Mouse (Mus musculus) common myeloid progenitor, adult 5-6 weeks (primary cell): Measurements from ENCODE around the gene Larp1. TPM values are rescaled to one million over a fixed set of nuclear protein-coding genes. Genes with fewer than 3 reads are reported as not detected.
"Not testable (repeated sequence)": the region's sequence is repeated elsewhere in the genome, so short reads cannot be mapped to it uniquely, and the experiment has no call there.

Source experiments
- ATAC-seq: replicated peaks from 2 replicates; pipeline ENCODE4 v1.8.0; 2016; ENCODE audit warnings: low read depth, mild to moderate bottlenecking, moderate TSS enrichment, inconsistent platforms; ENCODE audit not compliant: poor library complexity, severe bottlenecking
- total RNA-seq: library from RNA; stranded (forward); fragments of 200-1000, 187-1606 nt; gene quantifications from 2 replicates; pipeline ENCODE4 v1.2.3, GENCODE M21; 2017

Gene Larp1
- total RNA-seq, 1 experiment from 2014 or later, result 72.9 TPM

DNA sequence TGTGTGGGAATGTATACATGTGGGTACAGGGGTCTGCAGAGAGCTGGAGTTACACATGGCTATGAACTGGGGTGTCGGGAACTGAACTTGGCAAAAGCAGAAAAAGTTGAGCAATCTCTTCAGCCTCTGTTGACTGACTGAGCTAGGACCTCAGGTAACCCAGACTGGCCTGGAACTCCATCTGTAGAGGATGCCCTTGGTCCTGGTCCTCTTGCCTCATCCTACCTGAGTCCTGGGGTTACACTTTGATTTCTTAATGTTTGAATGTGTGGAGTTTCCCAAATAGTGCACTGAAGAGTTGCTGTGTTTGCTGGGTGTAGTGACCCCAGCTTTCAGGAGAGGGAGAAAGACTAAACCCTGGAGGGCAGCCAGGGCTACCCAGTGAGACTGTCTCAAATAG is 86.7 kb downstream of the Larp1 start:
- ATAC-seq, result no peak

DNA sequence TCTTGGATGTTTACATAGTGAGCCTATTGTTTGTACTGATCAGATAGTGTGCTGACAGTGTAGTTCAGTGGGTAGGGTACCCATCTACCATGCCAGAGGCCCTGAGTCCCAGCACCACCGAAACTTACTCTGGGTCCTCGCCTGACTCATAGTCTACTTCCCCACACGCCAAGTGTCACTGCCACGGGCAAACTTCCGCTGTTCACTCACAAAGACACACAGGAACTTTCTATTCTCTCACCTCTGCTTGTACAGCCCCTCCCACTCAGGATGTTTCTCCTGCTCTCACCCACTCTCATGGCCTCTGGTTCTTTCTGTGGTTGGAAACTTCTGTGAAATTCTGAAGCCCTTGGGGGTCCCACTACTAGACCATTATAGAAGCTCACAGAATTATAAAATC is 87.3 kb downstream of the Larp1 start:
- peak; percentile 10; the same call in 1 of the 2 replicates for ATAC-seq

DNA sequence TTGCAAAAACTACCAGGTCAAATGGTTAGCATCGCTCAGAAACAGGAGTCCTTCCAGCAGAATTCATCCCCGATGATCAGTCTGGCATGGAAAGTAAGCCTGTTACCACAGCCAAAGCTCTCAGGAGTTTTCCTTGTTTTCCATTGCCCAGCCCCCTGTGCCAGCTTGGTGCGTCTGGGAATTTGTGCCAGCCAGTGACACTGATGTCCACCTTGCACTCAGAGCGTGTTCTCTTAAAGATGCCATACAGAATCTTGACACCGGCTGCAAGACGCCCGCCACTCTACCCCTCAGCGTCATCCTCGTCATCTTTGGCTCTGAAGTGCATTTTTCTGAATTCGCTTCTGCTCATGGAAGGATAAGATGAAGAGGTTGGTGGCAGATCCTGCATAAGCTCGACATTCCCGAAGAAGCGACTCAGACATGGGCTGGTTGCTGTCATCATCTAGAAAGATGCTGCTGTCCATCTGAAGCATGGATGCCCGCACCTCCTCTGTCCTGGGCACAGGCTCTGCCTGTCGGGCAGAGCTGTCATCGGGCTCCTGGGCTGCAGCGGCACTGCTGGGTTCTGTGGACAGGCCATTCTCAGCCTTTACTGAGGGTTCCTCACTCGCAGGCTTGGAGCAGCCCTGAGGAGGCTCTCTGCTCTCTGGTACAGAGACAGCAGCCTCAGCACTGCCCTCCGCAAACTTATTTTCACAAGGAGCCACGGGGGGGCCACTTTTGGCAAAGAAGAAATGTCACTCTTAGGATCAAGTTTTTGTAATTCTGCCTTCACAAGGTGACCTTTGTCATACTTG is 88.2 kb downstream of the Larp1 start:
- ATAC-seq, result no peak

DNA sequence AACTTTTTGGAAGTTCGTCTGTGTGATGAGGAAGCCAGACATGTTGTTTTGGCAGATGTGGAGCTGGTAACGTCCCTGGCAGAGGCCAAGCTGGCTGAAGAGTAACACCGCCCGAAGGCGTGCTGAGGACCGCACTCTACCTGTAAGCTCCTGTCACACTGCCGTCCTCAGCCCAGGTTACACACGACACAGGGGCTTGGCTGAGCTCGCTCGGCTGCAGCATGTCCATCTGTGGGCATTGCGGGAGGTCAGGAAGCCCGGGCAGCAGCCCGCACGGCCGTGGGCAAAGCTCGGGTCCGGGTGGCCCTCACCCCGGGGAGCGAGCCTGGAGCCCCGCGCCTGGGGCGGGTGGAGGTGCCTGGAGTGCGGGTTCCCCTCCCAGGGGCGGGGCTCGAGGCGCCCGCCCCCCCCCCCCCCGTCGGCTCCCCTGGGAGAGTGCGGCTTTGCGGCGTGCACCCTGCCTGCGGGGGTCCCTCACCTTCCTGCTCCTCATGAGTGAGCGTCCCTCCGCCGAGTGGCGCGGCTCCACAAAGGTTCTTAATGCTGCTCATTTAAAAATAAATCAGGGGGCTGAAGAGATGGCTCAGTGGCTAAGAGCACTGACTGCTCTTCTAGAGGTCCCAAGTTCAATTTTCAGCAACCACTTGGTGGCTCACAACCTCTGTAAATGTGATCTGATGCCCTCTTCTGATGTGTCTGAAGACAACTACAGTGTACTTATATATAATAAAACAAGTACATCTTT is 88.9 kb downstream of the Larp1 start:
- peak; percentile 26; the same call in 1 of the 2 replicates for ATAC-seq

DNA sequence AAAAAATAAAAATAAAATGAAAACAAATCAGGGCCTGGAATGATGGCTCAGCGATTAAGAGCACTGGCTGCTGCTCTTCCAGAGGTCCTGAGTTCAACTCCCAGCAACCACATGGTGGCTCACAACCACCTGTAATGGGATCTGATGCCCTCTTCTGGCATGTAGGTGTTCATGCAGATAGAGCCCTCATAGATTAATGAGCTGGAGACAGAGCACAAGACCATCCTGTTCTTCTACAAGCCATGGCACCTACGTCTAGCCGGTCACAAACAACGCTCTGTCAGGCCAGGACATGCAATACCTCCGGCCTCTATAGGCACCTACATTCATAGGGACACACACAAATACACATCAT is 89.5 kb downstream of the Larp1 start:
- not testable (repeated sequence) for ATAC-seq

DNA sequence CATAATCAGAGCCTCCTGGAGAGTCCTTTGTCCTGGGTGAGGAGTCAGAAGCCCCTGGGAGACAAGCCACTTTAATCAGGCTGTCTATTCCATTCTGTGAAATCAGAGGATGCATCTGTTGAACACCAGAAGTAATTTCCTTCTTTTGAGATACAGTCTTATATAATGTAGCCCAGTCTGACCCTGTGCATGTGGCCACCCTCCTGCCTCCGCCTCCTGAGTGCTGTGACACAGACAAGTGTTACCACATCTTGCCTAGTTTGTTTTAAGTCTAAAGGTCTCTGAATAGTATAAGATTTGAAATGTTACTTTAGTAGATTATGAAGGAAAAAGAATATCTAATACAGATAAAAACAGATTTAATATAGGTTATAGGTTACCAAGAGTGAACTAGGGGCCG is 91.1 kb downstream of the Larp1 start:
- no peak for ATAC-seq

DNA sequence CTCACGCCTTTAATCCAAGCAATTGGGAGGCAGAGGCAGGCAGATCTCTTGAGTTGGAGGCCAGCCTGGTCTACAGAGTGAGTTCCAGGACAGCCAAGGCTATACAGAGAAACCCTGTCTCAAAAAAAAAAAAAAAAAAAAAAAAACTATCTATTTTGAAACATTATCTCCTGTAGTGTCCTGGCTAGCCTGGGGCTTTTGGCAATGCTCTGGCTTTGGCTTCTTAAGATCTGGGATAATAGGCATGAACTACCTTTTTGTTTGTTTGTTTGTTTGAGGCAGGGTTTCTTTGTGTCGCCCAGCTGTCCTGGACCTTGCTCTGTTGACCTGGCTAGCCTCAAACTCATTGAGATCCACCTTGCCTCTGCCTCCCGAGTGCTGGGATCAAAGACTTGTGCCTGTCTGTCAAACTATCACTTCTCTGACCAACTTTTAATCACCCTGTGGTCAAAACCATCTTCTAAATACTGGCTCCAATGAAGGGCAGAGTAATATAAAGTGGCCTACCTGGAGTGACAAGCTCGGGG is 92.4 kb downstream of the Larp1 start:
- ATAC-seq, result no peak

DNA sequence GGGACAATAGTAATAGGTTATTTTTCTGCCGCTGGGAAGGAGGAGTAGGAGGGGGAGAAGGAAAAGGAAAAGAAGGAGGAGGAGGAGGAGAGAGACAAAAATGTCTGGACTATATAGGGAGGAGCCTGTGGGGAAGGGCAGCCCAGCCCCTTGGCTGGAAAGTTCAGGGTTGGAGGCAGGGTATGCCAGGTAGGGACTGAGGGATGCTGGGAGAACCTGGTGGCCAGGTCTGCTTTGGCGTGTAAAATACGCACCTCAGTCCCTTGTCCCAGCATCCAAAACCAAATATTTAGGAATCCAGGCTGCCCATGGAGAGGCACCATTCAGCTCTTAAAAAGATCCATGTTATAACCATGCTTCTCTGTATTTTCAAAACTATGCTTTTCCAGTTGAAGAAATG is 93.3 kb downstream of the Larp1 start:
- no peak for ATAC-seq

DNA sequence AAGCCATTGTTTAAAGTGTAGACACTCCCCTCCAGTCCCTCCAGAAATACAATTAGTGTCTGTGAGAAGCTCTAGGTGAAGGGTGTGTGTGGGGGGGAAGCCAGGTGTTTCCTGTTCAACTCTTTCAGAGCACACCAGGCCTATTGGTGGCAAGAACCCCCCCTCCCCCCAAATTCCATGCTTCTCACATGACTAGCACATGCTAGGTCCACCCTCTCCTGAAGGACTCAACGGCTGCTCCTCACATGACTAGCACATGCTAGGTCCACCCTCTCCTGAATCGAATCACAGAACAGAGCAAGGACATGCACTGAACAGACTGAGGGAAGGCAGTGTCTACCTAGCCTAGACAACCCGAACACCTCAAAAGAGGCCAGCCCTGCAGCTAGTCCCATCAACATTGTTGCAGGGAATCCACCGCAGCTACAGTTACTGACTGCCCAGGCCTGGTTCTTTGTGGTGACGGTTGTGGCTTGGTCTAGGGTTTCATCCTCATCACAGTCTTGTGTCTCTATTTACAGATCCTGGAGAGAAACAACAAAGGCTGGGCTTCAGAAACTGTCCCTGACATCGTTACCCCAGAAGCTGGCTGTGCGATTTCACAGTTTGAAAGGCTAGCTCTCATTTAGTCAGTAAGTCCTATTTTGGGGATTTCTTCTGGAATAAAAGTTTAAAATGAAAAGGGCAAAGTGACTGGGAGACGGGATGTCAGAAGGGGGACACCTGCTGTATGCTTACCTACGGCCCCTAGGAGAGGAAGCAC is 93.9 kb downstream of the Larp1 start:
- ATAC-seq, result no peak

DNA sequence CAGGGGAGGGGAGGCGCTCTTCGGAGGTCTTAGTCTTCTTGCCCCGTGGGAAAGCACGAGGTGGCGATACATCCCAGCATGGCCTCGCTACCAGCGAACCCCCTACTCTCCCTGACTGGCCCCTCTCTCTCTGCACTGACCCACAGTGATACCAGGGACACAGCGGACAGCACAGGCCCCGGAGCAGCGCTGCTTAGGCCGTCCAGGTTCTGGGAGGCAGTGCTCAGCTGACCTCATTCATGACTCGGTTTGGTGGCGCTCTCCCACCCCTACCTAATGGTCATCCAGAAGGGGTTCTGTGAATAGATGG is 94.4 kb downstream of the Larp1 start:
- no peak for ATAC-seq

DNA sequence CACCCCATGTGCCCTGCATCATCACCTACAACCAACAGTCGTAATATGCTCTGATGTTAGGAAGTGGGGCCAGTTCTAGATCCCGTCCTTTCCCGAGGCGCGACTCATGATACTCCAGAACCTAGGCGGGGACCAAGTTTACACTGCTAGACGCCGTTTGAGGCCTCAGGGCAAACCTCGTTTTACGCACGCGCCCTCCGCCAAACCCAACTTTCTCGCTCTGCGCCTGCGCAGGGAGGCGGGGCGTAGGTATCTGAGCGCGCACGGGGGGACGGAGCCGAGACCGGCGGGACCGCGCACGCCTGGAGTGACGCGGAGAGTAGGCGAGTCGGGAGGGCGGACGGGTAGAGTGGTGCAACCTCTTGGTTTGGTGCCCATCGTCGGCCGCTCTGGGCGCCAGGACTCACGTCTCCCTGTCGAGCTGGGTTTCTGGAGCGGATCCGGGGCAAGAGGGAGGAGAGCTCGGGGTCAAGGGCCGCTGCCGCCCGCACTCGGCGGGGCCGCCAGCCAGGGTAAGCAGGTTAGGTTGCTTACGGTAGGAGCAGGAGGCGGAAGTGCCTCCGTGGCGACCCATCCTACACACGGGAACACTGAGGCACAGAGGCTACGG is 94.9 kb downstream of the Larp1 start, which contains the start of gene Cnot8:
TSS of gene Cnot8 (plus strand) at position 457 of the 610 bp plus-strand sequence.
- peak; percentile 88 for ATAC-seq

DNA sequence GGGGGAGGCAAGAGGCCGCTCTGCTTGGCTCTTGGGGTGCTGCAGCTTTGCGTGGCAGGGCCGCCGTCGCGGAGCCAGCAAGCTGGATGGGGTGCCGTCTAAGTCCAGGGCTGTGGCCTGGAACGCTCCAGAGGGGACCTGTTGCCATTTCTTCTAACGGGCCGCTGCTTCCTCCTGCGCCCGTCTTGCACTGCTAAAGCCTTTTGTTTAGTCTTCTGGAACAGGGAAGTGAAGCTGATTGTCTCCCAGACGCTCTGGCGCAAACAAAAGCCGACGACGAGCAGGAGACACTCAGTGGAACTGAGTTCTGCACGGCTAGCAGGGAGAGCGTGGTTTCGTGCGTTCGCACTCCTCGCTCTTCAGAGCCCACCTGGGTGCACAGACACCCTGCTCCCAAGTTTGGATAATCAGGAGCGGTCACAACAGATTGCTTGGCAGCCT is 95.5 kb downstream of the Larp1 start:
- peak; percentile 47 for ATAC-seq

DNA sequence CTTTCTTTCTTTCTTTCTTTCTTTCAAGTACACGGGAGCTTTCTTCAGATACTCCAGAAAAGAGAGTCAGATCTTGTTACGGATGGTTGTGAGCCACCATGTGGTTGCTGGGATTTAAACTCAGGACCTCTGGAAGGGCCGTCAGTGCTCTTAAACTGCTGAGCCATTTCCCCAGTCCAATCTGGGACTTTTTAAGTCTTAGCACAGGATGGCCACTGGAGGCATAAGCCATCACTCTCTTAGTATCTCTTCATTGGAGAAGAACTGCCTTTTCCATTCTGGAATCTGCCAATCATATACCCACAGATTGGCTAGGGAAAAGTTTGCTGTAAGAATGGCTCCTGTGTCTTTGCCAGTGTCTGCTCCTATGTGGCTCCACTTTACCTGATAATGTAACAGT is 98.1 kb downstream of the Larp1 start:
- no peak for ATAC-seq

DNA sequence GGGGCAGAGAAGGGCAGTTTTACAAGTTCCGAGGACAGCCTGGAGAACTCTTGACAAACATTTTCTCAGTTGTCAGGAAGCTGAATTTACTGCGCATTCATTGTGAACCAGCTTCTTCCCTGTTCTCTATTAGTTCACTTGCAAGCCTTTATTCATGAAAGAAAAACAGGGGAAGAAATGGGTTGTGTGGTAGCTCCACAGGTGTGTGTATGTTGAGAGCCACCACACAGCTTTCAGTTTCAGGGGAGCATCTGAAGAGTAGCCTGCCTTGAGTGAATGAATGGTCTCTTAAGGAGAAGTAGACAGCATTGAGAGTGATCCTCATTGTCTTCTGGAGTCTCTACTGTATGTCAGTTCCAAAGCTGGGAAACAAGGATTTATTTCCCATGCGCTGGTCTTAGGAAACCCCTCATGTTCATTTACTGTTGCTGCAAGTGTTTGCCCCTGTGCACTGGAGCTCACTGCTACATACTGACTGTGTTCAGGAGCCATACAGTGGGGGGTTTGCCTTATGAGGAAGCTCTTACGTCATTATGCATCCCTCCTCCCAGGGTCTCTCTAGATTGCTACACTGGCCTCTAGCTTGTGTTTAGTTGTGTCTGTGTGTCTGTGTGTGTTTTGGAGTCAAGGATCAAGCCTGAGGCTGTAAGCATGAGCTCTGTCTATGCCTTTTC is 98.9 kb downstream of the Larp1 start:
- no peak for ATAC-seq

Other genes starting within 250 kb of the Larp1 start
- 13.3 and 25.7 TPM in 2 replicates for gene Sap30l, start 207.4 kb upstream of the Larp1 start, total RNA-seq
- not detected in 2 replicates for gene Hand1, start 176.2 kb upstream of the Larp1 start, total RNA-seq
- gene Gm12248, start 84.1 kb downstream of the Larp1 start, total RNA-seq, result not detected in 2 replicates
- gene Cnot8, start 95.1 kb downstream of the Larp1 start, total RNA-seq, result 84.7 and 110 TPM in 2 replicates
- 36.8 and 38.3 TPM in 2 replicates for gene Gemin5, start 159.5 kb downstream of the Larp1 start, total RNA-seq
- 55.0 and 55.2 TPM in 2 replicates for gene Mrpl22, start 162.6 kb downstream of the Larp1 start, total RNA-seq
- 15.2 and 15.4 TPM in 2 replicates for gene Igtp, start 190.5 kb downstream of the Larp1 start, total RNA-seq
- gene Irgm2, start 190.6 kb downstream of the Larp1 start, total RNA-seq, result 4.6 and 7.8 TPM in 2 replicates